Mouse (Mus musculus) kidney, adult 2 months (tissue): ENCODE results near the gene Lifr.

Source experiments
- CTCF ChIP-seq: fragments of 200-500 bp; conservative IDR thresholded peaks from 2 replicates; pipeline ENCODE4 v1.5.1; 2011; ENCODE audit warnings: low read depth, mild to moderate bottlenecking, control low read depth, low read length, moderate library complexity, mixed read lengths; ENCODE audit not compliant: insufficient read depth, insufficient read length
- POLR2A ChIP-seq: fragments of 200-500 bp; IDR thresholded peaks from one replicate; pipeline ENCODE4 v1.6.1; 2011; ENCODE audit warnings: low read depth, low read length, control low read depth

DNA sequence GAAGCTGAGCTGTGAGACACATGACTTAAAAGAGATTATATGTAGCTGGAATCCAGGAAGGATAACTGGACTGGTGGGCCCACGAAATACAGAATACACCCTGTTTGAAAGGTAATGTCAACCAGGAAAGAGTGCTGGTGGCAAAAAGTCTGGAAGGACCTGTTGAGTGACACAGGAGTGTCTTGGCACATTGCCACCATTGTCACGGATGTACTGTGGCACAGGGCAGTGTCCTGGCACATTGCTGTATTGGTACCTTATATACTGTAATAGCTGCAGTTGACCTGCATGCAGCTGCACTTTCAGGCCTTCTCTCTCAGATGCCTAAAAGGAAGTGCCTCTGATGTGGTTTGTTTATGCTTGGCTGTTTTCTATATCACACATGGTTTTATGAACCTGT, 82.5 kb downstream of the Lifr start:
- TF ChIP-seq POLR2A (no peak), CTCF (no peak)
